Mouse (Mus musculus) adrenal gland, adult 18-20 months (tissue): ENCODE measurements around the gene Jund. TPM values are rescaled to one million over a fixed set of nuclear protein-coding genes. Genes with fewer than 3 reads are reported as not detected.
A peak's percentile ranks its signal among the peaks of the same experiment; 100 is the strongest.

Experiments
- DNase-seq, 2 experiments: peaks; one replicate each; pipeline ENCODE4 v3.0.0; 2021 to 2022; ENCODE audit warnings: low spot score in 2 of 2
- total RNA-seq, 2 experiments: library from RNA; stranded (reverse); gene quantifications; 1 replicate in 1 of 2; 2 replicates in 1 of 2; pipeline ENCODE4 v1.2.3; 2021

Jund gene
- total RNA-seq, 2 experiments from 2014 or later: 228 to 252 TPM

DNA sequence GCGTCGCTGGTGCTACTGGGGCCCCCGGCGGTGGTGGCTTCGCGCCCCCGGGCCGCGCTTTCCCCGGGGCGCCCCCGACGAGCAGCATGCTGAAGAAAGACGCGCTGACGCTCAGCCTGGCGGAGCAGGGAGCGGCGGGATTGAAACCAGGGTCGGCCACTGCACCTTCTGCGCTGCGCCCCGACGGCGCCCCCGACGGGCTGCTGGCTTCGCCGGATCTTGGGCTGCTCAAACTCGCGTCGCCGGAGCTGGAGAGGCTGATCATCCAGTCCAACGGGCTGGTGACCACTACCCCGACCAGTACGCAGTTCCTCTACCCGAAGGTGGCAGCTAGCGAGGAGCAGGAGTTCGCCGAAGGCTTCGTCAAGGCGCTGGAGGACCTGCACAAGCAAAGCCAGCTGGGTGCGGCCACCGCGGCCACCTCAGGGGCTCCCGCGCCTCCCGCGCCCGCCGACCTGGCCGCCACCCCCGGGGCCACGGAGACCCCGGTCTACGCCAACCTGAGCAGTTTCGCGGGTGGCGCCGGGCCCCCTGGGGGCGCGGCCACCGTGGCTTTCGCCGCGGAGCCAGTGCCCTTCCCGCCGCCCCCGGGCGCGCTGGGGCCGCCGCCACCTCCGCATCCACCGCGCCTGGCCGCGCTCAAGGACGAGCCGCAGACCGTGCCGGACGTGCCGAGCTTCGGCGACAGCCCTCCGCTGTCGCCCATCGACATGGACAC, 526 bp downstream of the Jund start:
- DNase-seq: peak; percentile 61 to 81

DNA sequence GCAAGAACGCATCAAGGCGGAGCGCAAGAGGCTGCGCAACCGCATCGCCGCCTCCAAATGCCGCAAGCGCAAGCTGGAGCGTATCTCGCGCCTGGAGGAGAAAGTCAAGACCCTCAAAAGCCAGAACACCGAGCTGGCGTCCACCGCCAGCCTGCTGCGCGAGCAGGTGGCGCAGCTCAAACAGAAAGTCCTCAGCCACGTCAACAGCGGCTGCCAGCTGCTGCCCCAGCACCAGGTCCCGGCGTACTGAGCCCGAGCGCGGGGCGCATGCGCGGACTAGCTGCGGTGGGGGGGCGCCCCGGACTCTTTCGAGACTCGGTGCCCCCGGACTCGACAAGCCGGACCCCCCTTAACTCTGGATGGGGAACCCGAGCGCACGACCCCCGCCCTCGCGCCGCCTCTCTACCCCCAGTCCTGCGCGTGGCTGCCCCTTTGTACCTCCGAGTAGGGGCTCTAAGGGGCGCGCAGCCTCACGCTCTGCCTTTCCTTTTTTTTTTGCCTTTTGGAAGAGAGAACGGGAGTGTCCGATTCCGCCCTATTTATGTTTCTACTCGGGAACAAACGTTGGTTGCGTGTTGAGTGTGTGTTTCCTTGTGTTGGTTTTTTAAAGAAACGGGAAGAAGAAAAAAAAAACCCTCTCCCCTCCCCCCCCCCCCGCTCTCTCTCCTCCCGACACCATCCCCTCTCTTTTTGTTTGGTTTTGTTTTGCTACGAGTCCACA, 1.2 kb downstream of the Jund start:
- DNase-seq: peak in 1 of 2 experiments; percentile 79

DNA sequence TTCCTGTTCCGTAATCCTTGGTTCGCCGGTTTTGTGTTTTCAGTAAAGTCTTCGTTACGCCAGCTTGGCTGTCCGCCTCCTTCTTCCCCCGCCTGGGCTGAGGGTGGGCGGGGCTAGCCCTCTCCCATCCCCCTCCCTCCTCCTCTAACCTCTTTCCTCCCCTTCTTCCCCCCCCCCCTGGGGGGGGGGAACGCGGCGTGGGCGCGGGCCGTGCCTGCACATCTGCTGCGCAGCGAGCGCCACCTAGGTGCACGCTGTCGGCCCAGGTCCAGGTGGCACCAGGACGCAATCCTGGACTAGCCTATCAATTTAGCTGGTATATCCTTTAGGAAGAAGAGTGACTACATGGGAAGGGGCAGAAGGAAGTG, 1.8 kb downstream of the Jund start:
- peak; percentile 85 for DNase-seq

DNA sequence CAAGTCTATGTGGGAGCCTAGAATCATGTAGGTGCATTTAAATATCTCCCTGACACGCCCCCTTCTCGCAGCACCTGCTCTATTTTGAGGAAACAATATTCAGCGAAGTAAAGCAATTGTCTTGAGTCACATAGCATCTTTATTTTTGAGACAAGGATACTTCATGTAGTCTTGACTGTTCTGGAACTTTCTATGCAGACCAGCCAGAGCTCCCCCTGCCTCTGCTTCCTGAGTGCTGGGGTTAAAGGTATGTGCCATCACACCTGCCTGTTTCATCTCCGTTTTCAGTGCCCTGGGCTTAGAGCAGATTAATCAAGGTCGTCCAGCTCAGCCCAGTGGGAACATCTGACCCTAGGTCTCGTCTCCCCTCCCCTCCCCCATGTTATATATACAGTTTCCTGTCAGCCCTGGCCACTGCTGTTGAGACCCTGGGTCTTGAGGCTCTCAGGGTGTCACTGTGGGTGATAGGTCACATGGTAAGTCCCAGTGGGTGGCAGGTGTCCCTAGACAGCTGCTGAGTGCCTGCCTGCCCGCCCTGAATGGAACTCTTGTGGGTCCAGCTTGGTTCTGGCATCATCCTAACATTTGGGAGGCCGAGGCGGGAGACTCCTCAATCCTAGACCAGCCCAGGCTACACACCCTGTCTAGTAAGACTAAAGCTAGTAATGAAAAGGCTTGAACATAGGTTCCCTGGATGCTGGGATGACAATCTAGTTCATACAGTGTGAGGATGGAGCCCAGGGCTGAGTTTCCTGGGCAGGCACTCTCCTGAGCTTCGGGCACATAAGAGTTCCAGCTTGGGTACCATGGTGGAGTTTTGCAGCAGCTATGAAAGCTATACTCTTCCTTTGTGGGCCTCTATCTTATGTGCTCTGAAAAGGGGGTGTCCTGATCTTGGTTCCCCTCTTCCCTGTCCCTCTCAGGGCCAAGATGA, 2.6 kb downstream of the Jund start:
- DNase-seq: no peak

DNA sequence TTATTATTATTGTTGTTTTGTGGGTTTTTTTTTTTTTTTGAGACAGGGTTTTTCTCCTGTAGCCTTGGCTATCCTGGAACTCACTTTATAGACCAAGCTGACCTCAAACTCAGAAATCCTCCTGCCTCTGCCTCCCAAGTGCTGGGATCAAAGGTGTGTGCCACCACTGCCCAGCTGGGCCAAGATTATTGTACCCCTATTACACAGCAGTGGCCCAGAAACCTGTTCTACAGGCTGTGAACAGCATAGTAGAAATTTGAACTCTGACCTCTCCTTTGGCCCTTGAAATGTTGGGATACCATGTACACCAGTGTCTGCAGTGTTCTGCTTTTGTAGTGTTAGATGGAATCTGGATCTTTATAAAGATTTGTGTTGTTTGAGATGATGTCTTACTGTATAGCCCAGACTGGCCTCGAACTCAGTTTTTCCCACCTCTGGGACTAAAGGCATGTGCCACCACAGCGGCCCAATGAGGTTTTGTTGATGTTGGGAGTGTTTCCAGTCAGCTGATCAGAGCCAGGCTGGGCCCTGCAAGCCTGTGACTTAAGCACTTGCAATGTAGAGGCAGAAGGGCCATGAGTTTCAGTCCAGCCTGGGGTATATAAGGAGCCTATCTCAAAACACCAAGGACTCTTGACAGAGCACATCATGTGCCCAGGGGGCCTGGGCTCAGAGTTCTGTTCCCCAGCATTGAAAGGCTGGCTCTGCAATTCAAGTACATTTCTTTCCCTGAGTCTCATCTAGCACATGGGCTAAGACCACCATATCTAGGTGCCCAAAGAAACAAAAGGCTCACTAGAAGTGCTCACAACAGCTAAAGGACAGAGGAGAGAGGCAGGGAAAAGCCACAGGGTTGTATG, 3.5 kb downstream of the Jund start:
- no peak for DNase-seq

DNA sequence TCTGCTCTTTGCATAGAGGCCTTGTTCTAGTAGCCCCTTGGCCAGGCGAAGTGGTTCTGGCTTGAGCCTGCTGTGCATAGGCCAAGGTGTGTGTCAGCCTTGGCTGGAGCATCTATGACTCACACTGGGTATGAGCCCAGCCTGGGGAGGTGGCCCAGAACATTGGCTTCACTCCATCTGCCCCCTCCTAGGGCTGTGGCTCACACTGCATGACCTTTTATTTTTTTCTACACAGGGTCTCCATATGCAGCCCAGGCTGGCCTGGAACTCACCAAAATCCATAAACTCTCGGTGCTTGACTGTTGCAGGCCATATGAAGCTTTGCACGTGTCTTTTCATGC, 4.1 kb downstream of the Jund start:
- DNase-seq: peak; percentile 51 to 58

DNA sequence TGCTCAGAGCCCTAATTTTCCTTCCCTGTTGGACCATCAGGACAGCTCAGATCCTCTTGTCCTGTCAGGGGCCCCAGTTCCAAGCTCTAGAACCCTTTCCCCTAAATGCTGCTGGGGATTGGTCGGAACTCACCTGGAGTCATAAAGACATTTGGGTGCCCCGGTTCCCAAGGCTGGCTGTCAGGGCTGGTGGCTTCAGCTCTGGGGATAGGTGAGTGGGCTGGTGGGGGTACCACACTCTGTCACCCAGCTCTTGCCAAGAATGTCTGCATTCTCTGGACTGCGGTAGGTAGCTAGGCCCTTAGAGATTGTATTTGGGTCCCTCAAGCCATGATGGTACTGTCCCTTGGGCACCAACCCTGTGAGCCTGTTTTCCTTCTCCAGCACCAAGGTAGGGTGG, 4.5 kb downstream of the Jund start, which contains the start of gene Iqcn:
TSS of gene Iqcn (plus strand) at position 171 of the 400 bp plus-strand sequence.
- DNase-seq: no peak

DNA sequence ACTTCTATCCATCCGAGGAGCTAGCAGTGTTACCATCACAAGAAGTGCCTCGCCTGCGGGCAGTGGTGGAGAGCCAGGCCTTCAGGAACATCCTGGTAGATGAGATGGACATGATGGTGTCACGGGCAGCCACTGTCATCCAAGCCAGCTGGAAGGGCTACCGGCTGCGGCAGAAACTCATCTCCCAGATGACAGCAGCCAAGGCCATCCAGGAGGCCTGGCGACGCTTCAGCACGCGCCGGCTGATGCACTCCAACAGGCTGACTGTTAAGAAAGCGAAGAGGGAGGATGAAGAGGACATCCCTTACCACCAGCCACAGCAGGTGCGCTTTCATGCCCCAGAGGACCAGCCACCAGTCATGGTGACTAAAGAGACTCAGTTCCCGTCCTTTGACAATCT, 9.5 kb downstream of the Jund start:
- no peak for DNase-seq

DNA sequence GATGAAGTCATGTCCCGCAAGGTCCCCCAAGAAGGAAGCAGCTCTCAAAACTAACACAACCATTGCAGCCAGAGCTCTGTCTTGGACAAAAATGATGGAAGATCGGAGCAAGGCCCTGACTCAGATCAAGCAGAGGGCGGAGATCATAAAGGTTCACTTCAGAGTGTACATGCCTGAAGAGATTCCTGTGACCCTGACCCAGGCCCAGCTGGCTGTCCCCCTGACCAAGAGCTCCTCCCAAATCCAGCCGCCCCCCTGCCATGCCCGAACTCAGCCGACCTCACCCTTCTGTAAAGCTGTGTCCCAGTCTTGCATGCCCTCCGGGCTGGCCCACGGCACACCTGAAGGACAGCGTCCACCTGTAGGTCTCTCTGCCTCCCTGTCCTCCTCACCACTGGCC, 11.0 kb downstream of the Jund start:
- DNase-seq: no peak

DNA sequence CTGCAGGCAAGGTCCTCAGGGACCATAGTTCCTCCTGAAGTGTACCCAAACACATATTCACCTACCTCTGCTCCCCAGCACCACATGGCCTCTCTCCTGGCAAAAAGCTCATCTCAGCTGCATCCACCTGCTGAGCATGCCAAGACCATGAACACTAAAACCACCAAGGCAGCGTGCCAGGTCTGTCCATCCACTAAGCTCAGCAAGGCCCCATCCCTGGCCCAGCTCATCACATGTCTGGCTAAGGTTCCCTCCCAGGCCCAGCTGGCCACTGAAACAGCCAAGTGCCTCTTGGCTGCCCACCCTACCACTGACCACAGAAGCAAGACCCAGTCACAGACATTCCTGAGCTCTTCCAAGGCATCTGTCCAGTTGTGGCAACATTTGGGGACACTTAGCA, 11.5 kb downstream of the Jund start:
- DNase-seq: no peak

DNA sequence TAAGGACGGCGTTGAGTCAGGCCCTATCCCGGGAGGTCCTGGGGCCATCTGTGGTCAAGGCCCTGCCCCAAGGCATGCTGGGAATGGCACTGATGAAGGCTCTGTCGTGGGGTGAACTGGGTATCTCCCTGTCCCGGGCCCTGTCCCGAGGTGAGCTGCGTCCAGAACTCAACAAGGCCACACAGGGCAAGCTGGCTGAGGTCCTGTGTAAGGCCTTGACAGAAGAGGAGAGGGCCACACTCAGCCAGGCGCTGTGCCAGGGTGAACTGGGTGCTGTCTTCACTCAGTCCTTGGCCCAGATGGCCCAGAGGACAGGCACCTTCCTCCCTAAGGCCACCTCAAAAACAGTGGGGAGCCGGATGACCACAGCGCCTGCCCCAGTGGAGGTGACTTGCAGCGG, 12.3 kb downstream of the Jund start:
- no peak for DNase-seq

DNA sequence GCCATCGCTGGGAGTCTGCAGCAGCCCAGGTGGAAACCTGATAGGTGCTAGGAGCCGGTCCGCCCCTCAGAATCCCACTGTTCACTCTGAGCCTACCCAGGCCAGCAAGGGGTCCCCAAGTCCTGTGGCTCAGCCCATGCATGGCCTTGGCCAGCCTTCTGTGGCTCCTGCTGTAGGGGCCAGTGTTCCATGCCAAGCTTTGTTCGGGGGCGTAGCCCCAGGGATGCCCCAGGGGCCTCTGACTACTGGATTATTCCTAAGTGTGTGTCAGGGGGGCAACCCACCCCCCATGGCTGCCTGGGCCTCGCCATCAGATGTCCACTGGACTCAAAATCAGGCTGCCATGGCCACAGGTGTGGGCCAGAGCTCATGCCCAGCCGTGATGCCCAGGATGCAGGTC, 15.2 kb downstream of the Jund start:
- no peak for DNase-seq

DNA sequence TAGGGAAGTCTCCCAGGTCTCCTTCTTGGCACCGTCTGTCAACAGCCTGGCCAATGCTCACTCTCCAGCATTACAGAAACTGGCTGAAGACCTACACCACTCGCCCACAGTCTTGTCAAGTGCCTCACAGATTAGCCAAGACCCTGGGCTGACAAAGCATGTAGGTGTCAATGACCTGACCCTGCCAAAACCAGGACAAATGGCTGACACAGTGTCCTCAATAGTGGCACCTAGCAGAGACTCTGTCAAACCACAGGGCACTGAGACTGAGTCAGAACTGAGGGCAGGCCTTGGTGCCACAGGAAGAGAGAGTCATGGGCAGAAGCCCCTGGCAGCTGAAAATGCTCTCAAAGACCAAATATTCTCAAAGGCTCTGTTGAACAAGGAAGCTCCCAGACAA, 16.3 kb downstream of the Jund start:
- DNase-seq: no peak

DNA sequence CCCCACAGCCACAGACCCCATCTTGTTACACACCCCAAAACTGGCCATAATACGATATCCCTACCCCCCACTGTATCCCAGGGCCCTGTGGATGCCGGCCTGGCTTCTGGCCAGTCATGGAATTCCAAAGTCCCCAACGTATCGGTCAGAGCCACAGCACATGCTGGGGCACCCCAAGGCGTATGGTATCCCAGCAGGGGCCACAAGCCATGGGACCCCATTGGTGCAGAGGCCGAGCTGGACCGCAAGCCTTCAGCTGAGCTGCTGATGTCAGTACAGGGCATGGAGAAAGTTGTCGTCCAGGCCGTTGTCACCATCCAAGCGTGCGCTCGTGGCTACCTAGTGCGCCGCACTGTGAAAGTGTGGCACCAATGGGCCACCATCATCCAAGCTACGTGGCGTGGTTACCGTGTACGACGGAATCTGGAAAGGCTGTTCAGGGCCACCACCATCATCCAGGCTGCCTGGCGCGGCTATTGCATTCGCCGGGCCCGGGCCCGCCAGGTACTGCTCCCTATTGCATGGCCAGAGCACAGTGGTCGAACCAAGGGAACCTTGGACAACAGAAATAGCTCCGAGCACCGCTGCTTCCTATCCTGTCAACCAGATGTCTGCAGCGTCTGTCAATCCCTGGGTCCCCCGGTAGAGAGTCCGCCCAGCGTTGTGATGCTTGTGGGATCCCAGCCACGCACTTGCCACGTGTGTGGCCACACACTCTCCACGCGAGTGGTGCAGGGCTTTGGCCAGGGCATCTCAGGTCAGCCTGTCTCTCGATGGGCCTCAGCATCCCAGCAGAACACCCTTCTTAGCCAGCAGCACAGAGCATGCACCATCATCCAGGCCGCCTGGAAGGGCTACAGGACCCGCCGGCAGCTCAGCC, 18.0 kb downstream of the Jund start:
- DNase-seq: no peak

DNA sequence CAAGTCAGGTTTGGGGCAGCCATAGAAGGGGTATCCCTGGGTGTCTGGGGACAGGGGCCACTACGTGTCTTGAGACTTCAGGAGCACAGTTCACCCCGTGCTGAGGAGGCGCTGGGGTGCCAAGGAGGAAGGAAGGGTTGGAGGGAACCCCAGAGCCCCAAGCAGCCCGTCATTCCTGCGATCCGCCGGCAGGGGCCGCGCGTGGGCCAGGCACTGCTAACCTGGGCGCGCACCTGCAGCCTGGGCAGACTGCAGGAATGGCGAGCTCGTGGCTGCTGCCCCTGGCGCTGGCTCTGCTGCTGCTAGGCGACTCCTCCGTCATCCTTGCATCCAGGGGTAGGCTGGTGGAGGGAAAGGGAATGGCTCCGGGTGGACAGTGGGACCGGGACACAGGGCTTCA, 19.5 kb downstream of the Jund start, which contains the start of gene Gm3336:
TSS of gene Gm3336 (plus strand) at position 247 of the 400 bp plus-strand sequence.
- DNase-seq: peak; percentile 61 to 63

DNA sequence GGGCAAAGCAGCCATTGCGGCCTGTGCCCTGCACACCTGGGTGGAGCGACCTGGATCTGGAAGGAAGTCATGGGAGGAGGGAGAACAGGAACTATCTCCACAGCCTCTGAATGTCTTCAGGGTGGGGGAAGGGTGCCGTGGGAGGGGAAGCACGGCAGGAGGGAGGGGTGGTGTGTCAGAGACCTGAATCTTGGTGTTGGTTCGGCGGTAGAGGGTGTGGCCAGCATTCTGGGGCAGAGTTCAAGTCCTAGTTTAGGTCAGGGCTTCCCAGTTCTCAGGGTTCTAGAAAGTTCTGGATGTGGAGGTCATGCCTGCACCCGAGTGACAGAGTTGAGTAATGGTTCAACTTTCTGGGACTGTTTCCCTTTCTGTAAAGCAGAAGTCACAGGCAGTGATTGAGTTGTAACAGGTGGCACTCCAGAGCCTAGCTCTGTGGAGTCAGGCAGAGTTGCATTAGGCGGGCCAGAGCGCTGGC, 21.1 kb downstream of the Jund start:
- DNase-seq: no peak

DNA sequence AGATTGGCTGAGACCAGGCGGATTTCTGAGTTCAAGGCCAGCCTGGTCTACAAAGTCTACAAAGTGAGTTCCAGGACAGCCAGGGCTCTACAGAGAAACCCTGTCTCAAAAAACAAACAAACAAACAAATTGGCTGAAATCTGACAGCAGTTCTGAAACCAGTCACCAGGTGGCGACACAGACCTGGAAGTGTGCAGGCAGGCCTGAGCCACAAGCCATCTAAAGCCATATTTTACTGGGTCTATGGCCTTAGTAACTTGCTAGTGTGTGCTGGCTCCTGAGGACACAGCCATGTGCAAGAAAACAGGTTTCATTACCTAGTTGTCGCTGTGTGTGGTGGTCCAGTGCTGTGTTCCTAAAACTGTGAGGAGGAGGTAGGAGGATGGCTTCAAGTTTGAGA, 22.0 kb downstream of the Jund start:
- peak; percentile 75 to 87 for DNase-seq

DNA sequence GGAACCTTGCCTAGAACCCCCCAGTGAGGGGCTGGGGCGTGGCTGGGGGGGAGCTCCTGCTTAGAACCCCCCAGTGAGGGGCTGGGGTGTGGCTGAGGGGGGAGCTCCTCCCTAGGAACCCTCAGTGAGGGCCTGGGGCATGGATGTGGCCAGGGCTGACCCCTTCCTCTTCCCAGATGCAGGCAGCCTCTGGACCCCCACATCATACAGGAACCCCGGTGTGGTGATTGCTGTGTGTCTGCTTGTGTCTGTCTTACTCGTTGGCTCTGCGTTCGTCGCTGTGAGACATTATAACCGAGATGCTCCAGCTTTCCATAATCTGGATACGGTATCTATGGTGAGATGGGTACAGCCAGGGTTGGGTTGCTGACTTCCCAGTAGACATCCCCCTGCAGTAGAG, 22.9 kb downstream of the Jund start:
- DNase-seq: no peak

DNA sequence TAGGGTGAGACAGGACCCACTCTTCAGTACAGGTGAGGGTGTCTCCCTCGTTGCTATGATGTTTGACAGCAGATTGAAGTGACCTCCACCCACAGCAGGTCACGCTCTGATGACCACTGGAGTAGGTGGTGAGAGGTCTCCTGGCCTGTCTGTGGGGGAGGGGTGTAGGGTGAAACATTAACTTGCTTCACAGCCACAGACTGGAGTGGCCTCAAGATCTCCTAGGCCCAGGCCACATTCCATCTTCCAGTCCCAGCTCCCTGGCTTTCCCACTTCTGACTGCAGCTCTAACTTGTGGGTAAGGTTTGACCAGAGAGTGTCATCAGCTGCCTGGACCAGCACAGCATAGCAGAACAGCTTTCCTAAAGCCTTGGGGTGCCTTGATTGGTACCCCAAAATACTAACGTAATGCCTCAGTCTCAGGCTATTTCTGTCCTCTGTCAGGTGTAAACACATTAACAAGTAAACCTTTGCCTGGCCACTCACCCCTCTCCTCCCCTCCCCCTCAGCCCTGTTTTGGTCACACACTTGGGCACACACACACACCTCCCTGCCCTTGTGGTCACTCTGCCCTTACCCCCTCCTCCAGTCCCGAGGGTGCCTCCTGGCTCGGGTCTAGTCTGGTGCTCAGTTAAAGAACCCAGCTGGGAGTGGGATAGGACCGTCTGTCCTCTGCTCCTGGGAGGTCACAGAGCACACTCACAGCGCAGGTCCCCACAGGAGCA, 24.9 kb downstream of the Jund start, which contains the start of gene Pde4c:
TSS of gene Pde4c (plus strand) at position 235 of the 725 bp plus-strand sequence.
- DNase-seq: no peak
